Mouse (Mus musculus) erythroblast, embryonic 14.5 days (primary cell): ENCODE data around the gene BC049715.

Experiments
- GATA1 ChIP-seq: IDR thresholded peaks from 2 replicates; pipeline ENCODE4 v1.6.1; 2012; ENCODE audit warnings: low read length, inconsistent platforms, mixed read lengths
- TAL1 ChIP-seq: IDR thresholded peaks from 3 replicates; pipeline ENCODE4 v1.6.1; 2012; ENCODE audit warnings: low read length, inconsistent platforms, mixed read lengths

DNA sequence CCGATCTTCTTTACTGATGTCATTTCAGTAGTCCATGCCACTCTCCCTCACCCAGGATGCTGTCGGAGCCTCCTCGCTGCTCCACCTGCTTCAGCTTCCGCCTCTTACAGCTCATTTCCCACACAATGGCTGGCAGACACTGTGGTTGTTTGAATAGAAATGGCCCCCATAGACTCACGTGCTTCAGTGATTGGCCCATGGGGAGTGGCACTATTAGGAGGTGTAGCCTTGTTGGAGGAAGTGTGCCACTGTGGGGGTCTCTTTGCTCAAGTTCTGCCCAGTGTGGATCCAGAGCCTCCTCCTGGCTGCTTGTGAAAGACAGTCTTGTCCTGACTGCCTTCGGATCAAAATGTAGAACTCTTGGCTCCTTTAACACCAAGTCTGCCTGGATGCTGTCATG is 31.6 kb upstream of the BC049715 start:
- TF ChIP-seq GATA1 (no peak), TAL1 (no peak)
